Mouse (Mus musculus) kidney, adult 2 months (tissue): ENCODE measurements around the gene Slc4a2.

Experiments
- CTCF ChIP-seq: fragments of 200-500 bp; conservative IDR thresholded peaks from 2 replicates; pipeline ENCODE4 v1.5.1; 2011; ENCODE audit warnings: low read depth, mild to moderate bottlenecking, control low read depth, low read length, moderate library complexity, mixed read lengths; ENCODE audit not compliant: insufficient read depth, insufficient read length
- POLR2A ChIP-seq: fragments of 200-500 bp; IDR thresholded peaks from one replicate; pipeline ENCODE4 v1.6.1; 2011; ENCODE audit warnings: low read depth, low read length, control low read depth

- TF ChIP-seq POLR2A (no peak), CTCF (no peak)
Observed at GRCm38 (mm10) chr5:24400362-24400761, 23.3 kb upstream of the Slc4a2 start.
